Mouse (Mus musculus): ENCODE results near the gene Apol7c.

GRCm38 (mm10) chr15:77578801-77579200, 45.7 kb upstream of the Apol7c start:
- no peak for TF ChIP-seq CTCF (IDR thresholded peaks at IDR 0.05; ENCODE audit: low read depth)
- no peak for TF ChIP-seq EP300 (IDR thresholded peaks at IDR 0.05; ENCODE audit: low read depth)
